Mouse (Mus musculus): Measurements from ENCODE around the gene Mdm2. TPM values are rescaled to one million over a fixed set of nuclear protein-coding genes. Genes with fewer than 3 reads are reported as not detected.
A peak's percentile ranks its signal among the peaks of the same experiment; 100 is the strongest.

The Mdm2 gene
- total and polyA plus RNA-seq, 3 experiments: 79.8 to 136 (median 112) TPM

DNA sequence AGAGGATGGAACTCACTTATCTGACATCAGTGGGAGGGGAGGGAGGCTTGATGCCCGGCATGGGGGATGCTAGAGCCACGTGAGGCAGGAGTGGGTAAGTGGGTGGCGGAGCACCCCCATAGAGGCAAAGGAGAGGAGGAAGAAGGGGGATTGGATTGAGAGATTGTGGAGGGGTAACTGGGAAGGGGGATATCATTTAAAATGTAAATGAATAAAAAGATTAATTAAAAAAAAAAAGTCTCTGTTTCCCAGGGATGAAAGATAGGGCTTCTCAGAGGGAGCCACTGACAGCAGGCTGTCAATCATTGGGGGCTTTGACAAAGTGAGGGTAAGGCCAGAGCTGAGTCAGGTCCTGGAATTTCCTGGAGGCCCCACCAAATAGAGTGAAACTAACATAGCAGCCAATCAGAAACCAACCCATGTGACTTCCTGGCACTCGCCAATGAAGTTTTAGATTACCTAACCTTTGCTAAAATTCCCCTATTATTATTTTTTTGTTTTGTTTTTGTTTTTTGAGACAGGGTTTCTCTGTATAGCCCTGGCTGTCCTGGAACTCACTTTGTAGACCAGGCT lies 4.5 kb upstream of the Mdm2 start:
- no peaks in the 10 kb centered on the region for H3K36me3 ChIP-seq (replicated peaks in 1 of 2; ENCODE audit: control insufficient read depth in 1 of 2, insufficient read depth in 1 of 2, low read length in 1 of 2)
- H3K9me3 ChIP-seq (replicated peaks; ENCODE audit: low read length): no peaks in the 10 kb centered on the region
- DNase-seq (ENCODE audit: extremely low read depth): no peak
- peaks cover 23 to 75% of the 10 kb centered on the region in 2 experiments for H3K4me1 ChIP-seq (ENCODE audit: control insufficient read depth in 1 of 2, insufficient read depth in 2 of 2)
- no peak overlapping the region for H3K9ac ChIP-seq (ENCODE audit: insufficient read depth, low read depth)
- no peak overlapping the region for H3K4me3 ChIP-seq (replicated peaks in 1 of 3; ENCODE audit: low read depth in 2 of 3, low read length in 2 of 3, poor library complexity in 1 of 3)
- no peak overlapping the region for H3K4me2 ChIP-seq (ENCODE audit: insufficient read depth, low read depth, poor library complexity, severe bottlenecking)
- H3K27ac ChIP-seq (ENCODE audit: insufficient read depth, low read depth): peak overlapping the region; percentile 12; the same call in 1 of the 2 replicates
- peak; percentile 18; the same call in 1 of the 2 replicates for TF ChIP-seq ETS1 (conservative IDR thresholded peaks at IDR 0.05; ENCODE audit: low read depth, low read length)
- no peak for TF ChIP-seq PAX5 (IDR thresholded peaks at IDR 0.05; ENCODE audit: low read length)
- TF ChIP-seq MAFK (IDR thresholded peaks at IDR 0.05; ENCODE audit: insufficient replicate concordance, low read length): peak; percentile 48; the same call in 1 of the 2 replicates
- TF ChIP-seq USF1 (IDR thresholded peaks at IDR 0.05; ENCODE audit: low read depth, low read length): peak; percentile 14; the same call in 1 of the 2 replicates
- TF ChIP-seq MAZ (IDR thresholded peaks at IDR 0.05; ENCODE audit: low read depth, low read length): no peak
- in situ Hi-C loops (cut with MboI; ENCODE audit: low pct_ligation_motif_present, low pct_unique_long_range_greater_than_20kb, low sequenced_read_pairs): no loop called here
- no peaks in the 10 kb centered on the region for H3K27me3 ChIP-seq (replicated peaks)
- no peaks in the 10 kb centered on the region for H3K79me2 ChIP-seq (replicated peaks; ENCODE audit: control insufficient read depth, extremely low read depth, insufficient read depth, poor library complexity, severe bottlenecking)
- dilution Hi-C loops (cut with MboI; ENCODE audit: extremely low pct_ligation_motif_present, extremely low pct_unique_long_range_greater_than_20kb, low sequenced_read_pairs): no loop called here

DNA sequence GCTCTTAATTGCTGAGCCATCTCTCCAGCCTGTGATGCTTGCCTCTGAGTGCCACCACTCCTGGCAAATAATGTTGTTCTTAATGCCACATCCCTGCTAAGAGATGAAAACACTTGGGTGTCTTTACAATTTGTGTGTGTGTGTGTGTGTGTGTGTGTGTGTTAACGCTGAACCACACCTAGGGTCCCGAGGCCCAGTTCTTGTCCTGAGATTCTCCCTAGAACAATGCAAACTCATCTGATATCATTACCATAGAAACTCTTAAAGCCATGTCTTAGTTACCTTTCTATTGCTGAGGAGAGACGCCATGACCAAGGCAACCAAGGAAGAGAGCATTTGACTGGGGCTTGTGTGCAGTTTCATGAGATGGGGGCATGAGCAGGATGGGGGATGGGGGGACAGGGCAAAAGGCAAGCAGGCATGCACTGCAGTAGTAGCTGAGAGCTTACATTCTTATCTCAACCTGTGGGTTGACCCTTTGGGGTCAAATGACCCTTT lies 3.5 kb upstream of the Mdm2 start:
- Histone ChIP-seq H3K9me3 (replicated peaks; ENCODE audit: low read length) (no peaks in the 10 kb centered on the region), H3K36me3 (replicated peaks in 1 of 2; ENCODE audit: control insufficient read depth in 1 of 2, insufficient read depth in 1 of 2, low read length in 1 of 2) (no peaks in the 10 kb centered on the region), H3K4me3 (replicated peaks in 1 of 3; ENCODE audit: low read depth in 2 of 3, low read length in 2 of 3, poor library complexity in 1 of 3) (no peak overlapping the region), H3K27me3 (replicated peaks) (no peaks in the 10 kb centered on the region), H3K4me2 (ENCODE audit: insufficient read depth, low read depth, poor library complexity, severe bottlenecking) (no peak overlapping the region), H3K9ac (ENCODE audit: insufficient read depth, low read depth) (no peak overlapping the region), H3K27ac (ENCODE audit: insufficient read depth, low read depth) (no peak overlapping the region), H3K4me1 (ENCODE audit: control insufficient read depth in 1 of 2, insufficient read depth in 2 of 2) (peaks cover 21 to 66% of the 10 kb centered on the region in 2 experiments), H3K79me2 (replicated peaks; ENCODE audit: control insufficient read depth, extremely low read depth, insufficient read depth, poor library complexity, severe bottlenecking) (peaks cover 8% of the 10 kb centered on the region)
- DNase-seq (ENCODE audit: extremely low read depth): no peak
- no peak for TF ChIP-seq GABPA (IDR thresholded peaks at IDR 0.05; ENCODE audit: insufficient replicate concordance, low read depth, low read length)
- no peak for TF ChIP-seq CHD2 (IDR thresholded peaks at IDR 0.05; ENCODE audit: low read length)
- no peak for TF ChIP-seq ZKSCAN1 (IDR thresholded peaks at IDR 0.05; ENCODE audit: borderline replicate concordance, low read depth, low read length)
- in situ Hi-C loops (cut with MboI; ENCODE audit: low pct_ligation_motif_present, low pct_unique_long_range_greater_than_20kb, low sequenced_read_pairs) (no loop called here), dilution Hi-C loops (cut with MboI; ENCODE audit: extremely low pct_ligation_motif_present, extremely low pct_unique_long_range_greater_than_20kb, low sequenced_read_pairs) (no loop called here)

DNA sequence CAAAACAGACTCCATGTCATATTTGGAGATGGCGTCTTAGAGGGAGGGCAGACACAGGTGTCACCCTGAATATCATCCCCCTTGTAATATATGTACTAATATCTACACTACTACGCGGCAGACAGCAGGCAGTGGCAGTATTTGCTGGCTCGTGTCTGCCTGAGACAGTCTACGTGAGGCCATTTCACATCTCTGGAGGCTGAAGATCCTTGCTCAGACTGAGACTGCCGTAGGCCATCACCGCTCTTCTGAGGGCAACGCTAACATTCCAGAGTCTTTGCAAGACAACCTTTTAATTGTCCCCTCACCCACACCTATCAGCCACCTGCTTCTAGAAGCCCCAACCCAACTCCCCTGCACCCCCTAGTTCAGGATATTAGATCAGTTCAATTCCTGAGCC lies 2.9 kb upstream of the Mdm2 start:
- DNase-seq (ENCODE audit: extremely low read depth): no peak
- H3K4me1 ChIP-seq (ENCODE audit: control insufficient read depth in 1 of 2, insufficient read depth in 2 of 2): peaks cover 15 to 59% of the 10 kb centered on the region in 2 experiments
- H3K4me2 ChIP-seq (ENCODE audit: insufficient read depth, low read depth, poor library complexity, severe bottlenecking): no peak overlapping the region
- no peaks in the 10 kb centered on the region for H3K27me3 ChIP-seq (replicated peaks)
- TF ChIP-seq USF2 (conservative IDR thresholded peaks at IDR 0.05; ENCODE audit: low read depth, low read length) (no peak), MAFK (IDR thresholded peaks at IDR 0.05; ENCODE audit: insufficient replicate concordance, low read length) (no peak), TCF12 (IDR thresholded peaks at IDR 0.05; ENCODE audit: low read depth, low read length) (no peak), SMC3 (IDR thresholded peaks at IDR 0.05; ENCODE audit: low read depth, low read length) (no peak), ZMIZ1 (IDR thresholded peaks at IDR 0.05; ENCODE audit: low read depth, low read length) (no peak), MAZ (IDR thresholded peaks at IDR 0.05; ENCODE audit: low read depth, low read length) (no peak), NRF1 (IDR thresholded peaks at IDR 0.05; ENCODE audit: low read depth, low read length) (no peak)
- H3K9me3 ChIP-seq (replicated peaks; ENCODE audit: low read length): no peaks in the 10 kb centered on the region
- dilution Hi-C loops (cut with MboI; ENCODE audit: extremely low pct_ligation_motif_present, extremely low pct_unique_long_range_greater_than_20kb, low sequenced_read_pairs) (no loop called here), in situ Hi-C loops (cut with MboI; ENCODE audit: low pct_ligation_motif_present, low pct_unique_long_range_greater_than_20kb, low sequenced_read_pairs) (no loop called here)
- no peak overlapping the region for H3K9ac ChIP-seq (ENCODE audit: insufficient read depth, low read depth)
- H3K27ac ChIP-seq (ENCODE audit: insufficient read depth, low read depth): no peak overlapping the region
- H3K36me3 ChIP-seq (replicated peaks in 1 of 2; ENCODE audit: control insufficient read depth in 1 of 2, insufficient read depth in 1 of 2, low read length in 1 of 2): peaks cover 4% of the 10 kb centered on the region in 2 experiments
- no peak overlapping the region for H3K4me3 ChIP-seq (replicated peaks in 1 of 3; ENCODE audit: low read depth in 2 of 3, low read length in 2 of 3, poor library complexity in 1 of 3)
- H3K79me2 ChIP-seq (replicated peaks; ENCODE audit: control insufficient read depth, extremely low read depth, insufficient read depth, poor library complexity, severe bottlenecking): peaks cover 13% of the 10 kb centered on the region
